7 mouse cellular contexts compared by ENCODE assay signal in genomic region chrX:36600066-36600465, GRCm38 (mm10). TPM values are rescaled to one million over a fixed set of nuclear protein-coding genes. Genes with fewer than 3 reads are reported as not detected.
DNase-seq lines count a peak whose midpoint lies in the region; ATAC-seq and TF ChIP-seq lines count a peak whose summit lies in the region.

No protein-coding gene starts in this region.

- H3K9me3 ChIP-seq in megakaryocyte, embryonic 14.5 days = no peaks in the 10 kb centered on the region
- H3K9me3 ChIP-seq in limb, embryonic 11.5 days (ENCODE audit: control insufficient read depth, low read length) = no peaks in the 10 kb centered on the region

- peak overlapping the region; percentile 52; the same call in 1 of the 2 replicates for H3K4me2 ChIP-seq in limb, embryonic 11.5 days (ENCODE audit: low read depth, severe bottlenecking)

- H3K27ac ChIP-seq in embryonic fibroblast, embryonic 13.5 days (ENCODE audit: insufficient read depth, low read length) = peak overlapping the region; percentile 34; the same call in 1 of the 2 replicates
- H3K27ac ChIP-seq in limb, embryonic 11.5 days (replicated peaks; ENCODE audit: low read depth, low read length) = no peak overlapping the region

- no peak overlapping the region for H3K9ac ChIP-seq in limb, embryonic 11.5 days (ENCODE audit: low read length)

- WGBS in limb, embryonic 11.5 days = 61% methylated on average over 8 of the region's 8 CpGs

- H3K27me3 ChIP-seq in megakaryocyte, embryonic 14.5 days (replicated peaks) = peaks cover 2% of the 10 kb centered on the region
- no peaks in the 10 kb centered on the region for H3K27me3 ChIP-seq in limb, embryonic 11.5 days (ENCODE audit: control insufficient read depth, insufficient read depth, low read length)

- ATAC-seq in megakaryocyte, adult 5-6 weeks (ENCODE audit: poor library complexity, severe bottlenecking) = no peak
- no peak for ATAC-seq in limb, embryonic 11.5 days (ENCODE audit: insufficient number of reproducible peaks, low FRiP score, low TSS enrichment, low read depth)

- TF ChIP-seq CTCF in embryonic fibroblast, embryonic 13.5 days (IDR thresholded peaks at IDR 0.05; ENCODE audit: borderline replicate concordance, insufficient read depth, low read length) = no peak

- DNase-seq in limb, embryonic 11.5 days (ENCODE audit: low spot score) = no peak
- peak; percentile 42 for DNase-seq in testis, postnatal 10 days (ENCODE audit: low spot score)
- DNase-seq in left cerebral cortex, postnatal 4 days = no peak
- no peak for DNase-seq in layer of hippocampus, adult 8-10 months (ENCODE audit: low spot score in 2 of 2)

- intact Hi-C loops in left cerebral cortex, postnatal 4 days (cut with DNase I) = no loop called here

- TF ChIP-seq POLR2A in embryonic fibroblast, embryonic 13.5 days (IDR thresholded peaks at IDR 0.05; ENCODE audit: low read depth, low read length) = 0 out of 2 replicates have a peak, but pooled peaks have one; percentile 4

- H3K4me3 ChIP-seq in megakaryocyte, embryonic 14.5 days (replicated peaks) = peak overlapping the region; percentile 28
- no peak overlapping the region for H3K4me3 ChIP-seq in embryonic fibroblast, embryonic 13.5 days (ENCODE audit: insufficient read depth, low read length)
- no peak overlapping the region for H3K4me3 ChIP-seq in limb, embryonic 11.5 days (ENCODE audit: low read depth, low read length)

- peaks cover 27% of the 10 kb centered on the region for H3K4me1 ChIP-seq in megakaryocyte, embryonic 14.5 days
- H3K4me1 ChIP-seq in embryonic fibroblast, embryonic 13.5 days (ENCODE audit: control insufficient read depth, insufficient read depth, low read length) = 0 out of 2 replicates have a peak, but pooled peaks cover 3% of the 10 kb centered on the region
- H3K4me1 ChIP-seq in limb, embryonic 11.5 days (ENCODE audit: control insufficient read depth, insufficient read depth, low read length) = no peaks in the 10 kb centered on the region

- peaks cover 46% of the 10 kb centered on the region for H3K36me3 ChIP-seq in megakaryocyte, embryonic 14.5 days (replicated peaks; ENCODE audit: low read length)
- 0 out of 2 replicates have a peak, but pooled peaks cover under 1% of the 10 kb centered on the region for H3K36me3 ChIP-seq in limb, embryonic 11.5 days (ENCODE audit: control insufficient read depth, insufficient read depth, low read length)

RNA-seq across cellular contexts. Expression of gene Pgrmc1, which starts 2.1 kb away (rescaled TPM):
- polyA plus RNA-seq in megakaryocyte, embryonic 14.5 days (2012; ENCODE audit: insufficient read depth, low replicate concordance) = 104 and 182 TPM in 2 replicates
- 40.1 and 45.5 TPM in 2 replicates for total RNA-seq in megakaryocyte, adult 5-6 weeks (2015)
- 29.4 and 47.8 TPM in 2 replicates for total RNA-seq in megakaryocyte, adult 5-6 weeks (2017)
- 200 and 205 TPM in 2 replicates for polyA plus RNA-seq in embryonic fibroblast, embryonic 13.5 days (2011; ENCODE audit: insufficient read length, low read depth, missing spikeins)
- 374 and 384 TPM in 2 replicates for polyA plus RNA-seq in limb, embryonic 11.5 days (2014; fragmentation: Nextera tagmentation; extraction: Ambion mirVana)
- 100 to 1,000 TPM; 273 to 292 TPM for total RNA-seq in left cerebral cortex, postnatal 4 days (2021)
- total RNA-seq in layer of hippocampus, adult 8-10 months (2022) = 100 to 1,000 TPM; 261 to 289 (median 281) TPM

RNA-seq across cellular contexts. Expression of gene Akap17b, which starts 45.1 kb away (rescaled TPM):
- polyA plus RNA-seq in megakaryocyte, embryonic 14.5 days (2012; ENCODE audit: insufficient read depth, low replicate concordance) = 0.49 TPM in 1 of 2 replicates, not detected in the other
- 0.59 and 1.9 TPM in 2 replicates for total RNA-seq in megakaryocyte, adult 5-6 weeks (2015)
- 1.1 and 3.8 TPM in 2 replicates for total RNA-seq in megakaryocyte, adult 5-6 weeks (2017)
- 3.9 and 4.2 TPM in 2 replicates for polyA plus RNA-seq in embryonic fibroblast, embryonic 13.5 days (2011; ENCODE audit: insufficient read length, low read depth, missing spikeins)
- 2.2 and 2.6 TPM in 2 replicates for polyA plus RNA-seq in limb, embryonic 11.5 days (2014; fragmentation: Nextera tagmentation; extraction: Ambion mirVana)
- total RNA-seq in left cerebral cortex, postnatal 4 days (2021) = 10 to 100 TPM in 1 of 2 experiments, 1 to 10 TPM in 1; 9.8 to 10.1 TPM
- total RNA-seq in layer of hippocampus, adult 8-10 months (2022) = 10 to 100 TPM in 1 of 4 experiments, 1 to 10 TPM in 3; 9.4 to 11.0 (median 9.7) TPM

Comparison
In these comparisons a context has a peak if more than half of its experiments do, and no peak if none do; other contexts are left out.
1. RNA of gene Pgrmc1, which starts 2.1 kb away (total RNA-seq): 273 to 292 TPM in left cerebral cortex, postnatal 4 days and 261 to 289 TPM in layer of hippocampus, adult 8-10 months; 29.4 to 47.8 TPM in megakaryocyte, adult 5-6 weeks; every median in the first group is over 4 times any median in the second.